Mouse (Mus musculus) spleen, adult 2 months (tissue): ENCODE data around the gene Kmt2a.

Experiments
- CTCF ChIP-seq: fragments of 200-500 bp; IDR thresholded peaks from 2 replicates; pipeline ENCODE4 v1.5.1; 2011; ENCODE audit warnings: mild to moderate bottlenecking, inconsistent platforms; ENCODE audit not compliant: insufficient read depth, insufficient read length, insufficient replicate concordance; ENCODE audit errors: extremely low read depth
- POLR2A ChIP-seq: fragments of 200-500 bp; IDR thresholded peaks from 2 replicates; pipeline ENCODE4 v1.6.1; 2011; ENCODE audit warnings: low read depth, low read length, inconsistent platforms

- no peak for TF ChIP-seq POLR2A
- no peak for TF ChIP-seq CTCF
Observed at GRCm38 (mm10) chr9:44903856-44904255, 22.8 kb upstream of the Kmt2a start.
